Mouse (Mus musculus) hindbrain, embryonic 12.5 days (tissue): ENCODE measurements at regions not wholly inside any gene's neighbourhood (a gene's known extent, or its start where the extent isn't known, plus 50 kb on each side); places are given as distances from the start of the nearest gene placed in this dataset.
"Not testable (repeated sequence)": the region's sequence is repeated elsewhere in the genome, so short reads cannot be mapped to it uniquely, and the experiment has no call there.

Source experiments
- ATAC-seq: fragments of 200-750 bp; cut with Nextera tagmentation; 2 replicates; pipeline ENCODE4 v1.8.0; 2017; ENCODE audit warnings: moderate TSS enrichment; ENCODE audit not compliant: low FRiP score
- H3K27ac ChIP-seq: fragments of 300-500 bp; sonication (generic); 2 replicates; pipeline ENCODE4 v1.5.1; 2016; ENCODE audit warnings: mild to moderate bottlenecking
- H3K27me3 ChIP-seq: fragments of 300-500 bp; sonication (generic); 2 replicates; pipeline ENCODE4 v1.6.1; 2016; ENCODE audit warnings: mild to moderate bottlenecking
- H3K36me3 ChIP-seq: fragments of 300-500 bp; sonication (generic); 2 replicates; pipeline ENCODE4 v1.6.1; 2016; ENCODE audit warnings: mild to moderate bottlenecking
- H3K4me1 ChIP-seq: fragments of 300-500 bp; sonication (generic); 2 replicates; pipeline ENCODE4 v1.6.1; 2016
- H3K4me2 ChIP-seq: fragments of 300-500 bp; sonication (generic); replicated peaks from 2 replicates; pipeline ENCODE4 v1.6.1; 2016; ENCODE audit warnings: mild to moderate bottlenecking
- H3K4me3 ChIP-seq: fragments of 300-500 bp; sonication (generic); 2 replicates; pipeline ENCODE4 v1.5.1; 2016; ENCODE audit warnings: mild to moderate bottlenecking
- H3K9ac ChIP-seq: fragments of 300-500 bp; sonication (generic); 2 replicates; pipeline ENCODE4 v1.6.1; 2016; ENCODE audit warnings: mild to moderate bottlenecking, moderate library complexity
- H3K9me3 ChIP-seq: fragments of 300-500 bp; sonication (generic); replicated peaks from 2 replicates; pipeline ENCODE4 v1.6.1; 2016; ENCODE audit warnings: mild to moderate bottlenecking
- WGBS: fragments of 180-500 bp; shearing (Covaris S2); methylation state at CpG from one replicate; pipeline ENCODE4 v1.1.7; 2016; 5-methylcytosine and 5-hydroxymethylcytosine counted together

GRCm38 (mm10) chr14:13055198-13055597 is 229.4 kb upstream of the Synpr start:
- no peaks in the 10 kb centered on the region for H3K9me3 ChIP-seq
- ATAC-seq = no peak
- no peak overlapping the region for H3K4me3 ChIP-seq
- H3K27me3 ChIP-seq = no peaks in the 10 kb centered on the region
- H3K27ac ChIP-seq = no peak overlapping the region
- WGBS = 62% methylated on average over 2 of the region's 2 CpGs
- no peak overlapping the region for H3K9ac ChIP-seq
- H3K4me1 ChIP-seq = no peaks in the 10 kb centered on the region
- H3K36me3 ChIP-seq = no peaks in the 10 kb centered on the region
- no peak overlapping the region for H3K4me2 ChIP-seq

GRCm38 (mm10) chr14:13042536-13042935 is 219.7 kb upstream of the Cadps start:
- not testable (repeated sequence) for ATAC-seq

GRCm38 (mm10) chr14:13041741-13042140 is 218.9 kb upstream of the Cadps start:
- H3K9ac ChIP-seq = no peak overlapping the region
- ATAC-seq = no peak
- H3K27ac ChIP-seq = no peak overlapping the region
- H3K9me3 ChIP-seq = no peaks in the 10 kb centered on the region
- no peaks in the 10 kb centered on the region for H3K36me3 ChIP-seq
- WGBS = 84% methylated on average over 1 of the region's 1 CpGs
- no peak overlapping the region for H3K4me3 ChIP-seq
- no peak overlapping the region for H3K4me2 ChIP-seq
- H3K4me1 ChIP-seq = no peaks in the 10 kb centered on the region
- H3K27me3 ChIP-seq = no peaks in the 10 kb centered on the region

More at GRCm38 (mm10) chr14:13042536-13042935, 219.7 kb upstream of the Cadps start:
- not testable (repeated sequence) for H3K9me3 ChIP-seq, H3K36me3 ChIP-seq, H3K27me3 ChIP-seq, H3K4me2 ChIP-seq, H3K27ac ChIP-seq, H3K9ac ChIP-seq, H3K4me1 ChIP-seq, H3K4me3 ChIP-seq
- 44% methylated on average over 3 of the region's 3 CpGs for WGBS

- no peaks in the 10 kb centered on the region for H3K4me1 ChIP-seq
- H3K27me3 ChIP-seq = no peaks in the 10 kb centered on the region
- no peak overlapping the region for H3K27ac ChIP-seq
- no peak overlapping the region for H3K9ac ChIP-seq
- 86% methylated on average over 2 of the region's 2 CpGs for WGBS
- H3K36me3 ChIP-seq = no peaks in the 10 kb centered on the region
- H3K4me2 ChIP-seq = no peak overlapping the region
- H3K9me3 ChIP-seq = no peaks in the 10 kb centered on the region
- H3K4me3 ChIP-seq = no peak overlapping the region
- ATAC-seq = no peak
Observed at GRCm38 (mm10) chr14:13040176-13040575, 217.3 kb upstream of the Cadps start.

GRCm38 (mm10) chr14:13037426-13037825 is 214.5 kb upstream of the Cadps start:
- ATAC-seq = no peak
- WGBS = 91% methylated on average over 2 of the region's 2 CpGs
- no peak overlapping the region for H3K4me2 ChIP-seq
- no peak overlapping the region for H3K27ac ChIP-seq
- no peak overlapping the region for H3K9ac ChIP-seq
- no peaks in the 10 kb centered on the region for H3K36me3 ChIP-seq
- no peaks in the 10 kb centered on the region for H3K9me3 ChIP-seq
- no peaks in the 10 kb centered on the region for H3K27me3 ChIP-seq
- no peaks in the 10 kb centered on the region for H3K4me1 ChIP-seq
- H3K4me3 ChIP-seq = no peak overlapping the region

GRCm38 (mm10) chr14:13029794-13030193 is 206.9 kb upstream of the Cadps start:
- 86% methylated on average over 2 of the region's 2 CpGs for WGBS
- Histone ChIP-seq H3K27ac (no peak overlapping the region), H3K27me3 (no peaks in the 10 kb centered on the region), H3K9me3 (no peaks in the 10 kb centered on the region), H3K4me3 (no peak overlapping the region), H3K4me1 (no peaks in the 10 kb centered on the region), H3K36me3 (no peaks in the 10 kb centered on the region), H3K9ac (no peak overlapping the region), H3K4me2 (no peak overlapping the region)
- ATAC-seq = no peak

- Histone ChIP-seq H3K9ac (no peak overlapping the region), H3K4me2 (no peak overlapping the region), H3K27me3 (no peaks in the 10 kb centered on the region), H3K4me1 (no peaks in the 10 kb centered on the region), H3K36me3 (no peaks in the 10 kb centered on the region), H3K9me3 (no peaks in the 10 kb centered on the region), H3K27ac (no peak overlapping the region), H3K4me3 (no peak overlapping the region)
- no peak for ATAC-seq
Observed at GRCm38 (mm10) chr14:13022744-13023143, 199.9 kb upstream of the Cadps start.

GRCm38 (mm10) chr14:13011099-13011498 is 188.2 kb upstream of the Cadps start:
- WGBS = 78% methylated on average over 3 of the region's 3 CpGs
- H3K9me3 ChIP-seq = no peaks in the 10 kb centered on the region
- no peak overlapping the region for H3K9ac ChIP-seq
- no peak overlapping the region for H3K4me3 ChIP-seq
- no peaks in the 10 kb centered on the region for H3K4me1 ChIP-seq
- no peak overlapping the region for H3K4me2 ChIP-seq
- H3K36me3 ChIP-seq = no peaks in the 10 kb centered on the region
- ATAC-seq = no peak
- H3K27ac ChIP-seq = no peak overlapping the region
- no peaks in the 10 kb centered on the region for H3K27me3 ChIP-seq

GRCm38 (mm10) chr14:13000997-13001699 is 178.3 kb upstream of the Cadps start:
- no peak overlapping the region for H3K4me3 ChIP-seq
- H3K27ac ChIP-seq = no peak overlapping the region
- no peaks in the 10 kb centered on the region for H3K27me3 ChIP-seq
- 100% methylated on average over 1 of the region's 1 CpGs for WGBS
- no peak overlapping the region for H3K4me2 ChIP-seq
- ATAC-seq = no peak
- H3K4me1 ChIP-seq = no peaks in the 10 kb centered on the region
- no peak overlapping the region for H3K9ac ChIP-seq
- no peaks in the 10 kb centered on the region for H3K9me3 ChIP-seq
- H3K36me3 ChIP-seq = no peaks in the 10 kb centered on the region

- H3K9ac ChIP-seq = no peak overlapping the region
- H3K4me2 ChIP-seq = no peak overlapping the region
- H3K4me1 ChIP-seq = no peaks in the 10 kb centered on the region
- H3K27ac ChIP-seq = no peak overlapping the region
- no peak for ATAC-seq
- no peak overlapping the region for H3K4me3 ChIP-seq
- H3K9me3 ChIP-seq = no peaks in the 10 kb centered on the region
- no peaks in the 10 kb centered on the region for H3K36me3 ChIP-seq
- no peaks in the 10 kb centered on the region for H3K27me3 ChIP-seq
Observed at GRCm38 (mm10) chr14:12979416-12979815, 156.5 kb upstream of the Cadps start.

GRCm38 (mm10) chr14:12966441-12966840 is 143.6 kb upstream of the Cadps start:
- Histone ChIP-seq H3K9me3 (no peaks in the 10 kb centered on the region), H3K4me3 (no peak overlapping the region), H3K36me3 (no peaks in the 10 kb centered on the region), H3K9ac (no peak overlapping the region), H3K27me3 (no peaks in the 10 kb centered on the region), H3K27ac (no peak overlapping the region), H3K4me1 (no peaks in the 10 kb centered on the region), H3K4me2 (no peak overlapping the region)
- WGBS = 18% methylated on average over 1 of the region's 1 CpGs
- ATAC-seq = no peak

- not testable (repeated sequence) for H3K27ac ChIP-seq, H3K27me3 ChIP-seq, H3K4me2 ChIP-seq, H3K9me3 ChIP-seq, H3K4me1 ChIP-seq, ATAC-seq, H3K4me3 ChIP-seq, H3K9ac ChIP-seq, H3K36me3 ChIP-seq
- 67% methylated on average over 2 of the region's 2 CpGs for WGBS
Observed at GRCm38 (mm10) chr14:12957896-12958295, 135.0 kb upstream of the Cadps start.

GRCm38 (mm10) chr14:12950922-12951321 is 128.0 kb upstream of the Cadps start:
- no peak overlapping the region for H3K27ac ChIP-seq
- no peak for ATAC-seq
- H3K4me2 ChIP-seq = no peak overlapping the region
- H3K27me3 ChIP-seq = no peaks in the 10 kb centered on the region
- H3K9me3 ChIP-seq = no peaks in the 10 kb centered on the region
- H3K4me1 ChIP-seq = no peaks in the 10 kb centered on the region
- H3K4me3 ChIP-seq = no peak overlapping the region
- H3K36me3 ChIP-seq = no peaks in the 10 kb centered on the region
- WGBS = 82% methylated on average over 1 of the region's 1 CpGs
- H3K9ac ChIP-seq = no peak overlapping the region
